Mouse (Mus musculus) hematopoietic stem cell, adult 5-6 weeks (primary cell): ENCODE data around the gene Nsg2. TPM values are rescaled to one million over a fixed set of nuclear protein-coding genes. Genes with fewer than 3 reads are reported as not detected.

Experiments
- ATAC-seq, 2 experiments: fragments of 125-278 bp in 1 of 2; replicated peaks in 1 of 2; 2 replicates each; pipeline ENCODE4 v1.8.0; 2016 to 2017; ENCODE audit warnings: inconsistent platforms in 2 of 2, mild to moderate bottlenecking in 2 of 2, moderate number of reproducible peaks in 2 of 2, low read depth in 1 of 2, moderate TSS enrichment in 1 of 2; ENCODE audit not compliant: low FRiP score in 2 of 2, poor library complexity in 2 of 2, severe bottlenecking in 2 of 2, insufficient read depth in 1 of 2, low TSS enrichment in 1 of 2
- total RNA-seq: library from RNA; stranded (forward); fragments of 172-1452, 232-1000 nt; gene quantifications from 2 replicates; pipeline ENCODE4 v1.2.3, GENCODE M21; 2017

The Nsg2 gene
- total RNA-seq, 1 experiment from 2014 or later: 6.0 TPM

DNA sequence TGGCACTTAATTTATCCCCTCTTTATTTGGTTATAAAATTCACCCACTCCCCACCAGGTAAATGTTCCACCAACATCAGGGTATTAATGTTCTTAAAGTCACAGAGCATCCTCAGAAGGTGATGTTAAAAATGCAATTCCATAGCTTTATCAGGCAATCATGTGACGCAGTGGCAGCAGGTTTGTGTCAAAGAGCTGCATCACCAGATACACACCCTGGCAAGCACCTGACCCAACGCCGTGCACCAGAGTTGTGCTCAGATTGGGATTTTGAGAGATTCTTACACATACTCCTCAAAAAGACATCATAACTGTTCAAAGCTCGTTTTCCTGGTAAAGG, 106.4 kb downstream of the Nsg2 start:
- ATAC-seq: no peak

GRCm38 (mm10) chr11:32108441-32108840, 108.2 kb downstream of the Nsg2 start:
- ATAC-seq: no peak

Other genes with a start within 250 kb of the Nsg2 start
- gene Cpeb4, start 128.3 kb upstream of the Nsg2 start, total RNA-seq: 11.0 and 17.5 TPM in 2 replicates
- gene 4930524B15Rik, start 34.9 kb upstream of the Nsg2 start, total RNA-seq: not detected in 2 replicates
- 0.69 and 1.3 TPM in 2 replicates for gene Il9r, start 199.8 kb downstream of the Nsg2 start, total RNA-seq
- 50.8 and 51.0 TPM in 2 replicates for gene Snrnp25, start 205.0 kb downstream of the Nsg2 start, total RNA-seq
- 7.0 and 7.5 TPM in 2 replicates for gene Rhbdf1, start 221.8 kb downstream of the Nsg2 start, total RNA-seq
- gene Mpg, start 226.0 kb downstream of the Nsg2 start, total RNA-seq: 10.4 and 14.6 TPM in 2 replicates